Mouse (Mus musculus): ENCODE data around the gene Mcur1.

Gene Mcur1

GRCm38 (mm10) chr13:43559711-43560457 is at the start of gene Mcur1:
Mcur1 (minus strand) TSS chr13:43560191.
- peak; percentile 86 for ATAC-seq (ENCODE audit: low TSS enrichment)

GRCm38 (mm10) chr13:43608854-43609253 is 48.9 kb upstream of the Mcur1 start:
- ATAC-seq (ENCODE audit: low TSS enrichment) = no peak

GRCm38 (mm10) chr13:43603042-43603441 is 43.1 kb upstream of the Mcur1 start:
- ATAC-seq (ENCODE audit: low TSS enrichment) = no peak

- no peak for ATAC-seq (ENCODE audit: low TSS enrichment)
Observed at GRCm38 (mm10) chr13:43602440-43602839, 42.4 kb upstream of the Mcur1 start.

GRCm38 (mm10) chr13:43600967-43601366 is 41.0 kb upstream of the Mcur1 start:
- ATAC-seq (ENCODE audit: low TSS enrichment) = no peak

GRCm38 (mm10) chr13:43595896-43596295 is 35.9 kb upstream of the Mcur1 start:
- ATAC-seq (ENCODE audit: low TSS enrichment) = no peak

- no peak for ATAC-seq (ENCODE audit: low TSS enrichment)
Observed at GRCm38 (mm10) chr13:43592681-43593068, 32.7 kb upstream of the Mcur1 start.

GRCm38 (mm10) chr13:43591828-43592680 is 32.1 kb upstream of the Mcur1 start:
- ATAC-seq (ENCODE audit: low TSS enrichment) = peak; percentile 63; the same call in 1 of the 2 replicates

- ATAC-seq (ENCODE audit: low TSS enrichment) = peak; percentile 79
Observed at GRCm38 (mm10) chr13:43587844-43588840, 28.2 kb upstream of the Mcur1 start.

- no peak for ATAC-seq (ENCODE audit: low TSS enrichment)
Observed at GRCm38 (mm10) chr13:43586966-43587365, 27.0 kb upstream of the Mcur1 start.

GRCm38 (mm10) chr13:43585335-43585734 is 25.3 kb upstream of the Mcur1 start:
- ATAC-seq (ENCODE audit: low TSS enrichment) = no peak

GRCm38 (mm10) chr13:43583504-43583903 is 23.5 kb upstream of the Mcur1 start:
- no peak for ATAC-seq (ENCODE audit: low TSS enrichment)

GRCm38 (mm10) chr13:43582961-43583360 is 23.0 kb upstream of the Mcur1 start:
- ATAC-seq (ENCODE audit: low TSS enrichment) = 0 out of 2 replicates have a peak, but pooled peaks have one; percentile 4

GRCm38 (mm10) chr13:43580661-43581060 is 20.7 kb upstream of the Mcur1 start:
- no peak for ATAC-seq (ENCODE audit: low TSS enrichment)

- peak; percentile 75 for ATAC-seq (ENCODE audit: low TSS enrichment)
Observed at GRCm38 (mm10) chr13:43579740-43580139, 19.7 kb upstream of the Mcur1 start.

- no peak for ATAC-seq (ENCODE audit: low TSS enrichment)
Observed at GRCm38 (mm10) chr13:43577766-43578165, 17.8 kb upstream of the Mcur1 start.

- ATAC-seq (ENCODE audit: low TSS enrichment) = no peak
Observed at GRCm38 (mm10) chr13:43577254-43577653, 17.3 kb upstream of the Mcur1 start.

- ATAC-seq (ENCODE audit: low TSS enrichment) = no peak
Observed at GRCm38 (mm10) chr13:43575431-43575830, 15.4 kb upstream of the Mcur1 start.

GRCm38 (mm10) chr13:43573979-43574378 is 14.0 kb upstream of the Mcur1 start:
- no peak for ATAC-seq (ENCODE audit: low TSS enrichment)

- ATAC-seq (ENCODE audit: low TSS enrichment) = peak; percentile 66
Observed at GRCm38 (mm10) chr13:43567141-43567891, 7.3 kb upstream of the Mcur1 start.

- ATAC-seq (ENCODE audit: low TSS enrichment) = no peak
Observed at GRCm38 (mm10) chr13:43566184-43566583, 6.2 kb upstream of the Mcur1 start.
